Mouse (Mus musculus): ENCODE results near the gene Lrrc8c. TPM values are rescaled to one million over a fixed set of nuclear protein-coding genes. Genes with fewer than 3 reads are reported as not detected.

Lrrc8c gene
- polyA plus RNA-seq, 1 experiment from 2014 or later: 30.4 TPM

DNA sequence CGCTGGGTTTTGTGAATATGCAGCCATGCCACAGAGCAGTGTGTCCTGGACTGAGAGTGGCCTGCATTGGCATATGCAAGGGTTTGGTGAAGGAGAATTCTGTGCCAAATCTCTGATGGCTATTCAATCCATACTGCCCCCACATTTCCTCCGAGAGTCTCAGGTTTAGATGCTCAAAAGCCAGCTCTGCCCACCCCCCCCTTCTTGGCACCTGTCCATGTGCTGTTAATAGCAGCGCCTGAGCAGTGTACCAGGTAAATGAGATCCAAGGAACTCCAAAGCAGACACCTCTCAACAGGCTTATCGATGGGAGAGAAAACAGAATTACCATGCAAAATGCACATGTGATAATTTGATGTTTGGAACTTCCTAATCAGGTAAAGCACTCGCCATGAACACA lies 29.0 kb upstream of the Lrrc8c start:
- no peaks in the 10 kb centered on the region for H3K27me3 ChIP-seq (replicated peaks; ENCODE audit: control insufficient read depth, insufficient read depth, low read length)
- DNase-seq (ENCODE audit: low spot score): no peak
- WGBS: 91% methylated on average over 5 of the region's 5 CpGs
- no peak overlapping the region for H3K9ac ChIP-seq (ENCODE audit: low read depth, low read length)
- H3K4me1 ChIP-seq (replicated peaks; ENCODE audit: control insufficient read depth, insufficient read depth, low read length): no peaks in the 10 kb centered on the region
- H3K4me3 ChIP-seq (ENCODE audit: low read depth, low read length): no peak overlapping the region
- H3K36me3 ChIP-seq (ENCODE audit: control insufficient read depth, insufficient read depth, low read length): no peaks in the 10 kb centered on the region
- no peaks in the 10 kb centered on the region for H3K9me3 ChIP-seq (ENCODE audit: control insufficient read depth, low read length)
- H3K27ac ChIP-seq (ENCODE audit: low read depth, low read length): no peak overlapping the region
- H3K4me2 ChIP-seq: no peak overlapping the region
- no peak for ATAC-seq (replicated peaks; ENCODE audit: low FRiP score)

DNA sequence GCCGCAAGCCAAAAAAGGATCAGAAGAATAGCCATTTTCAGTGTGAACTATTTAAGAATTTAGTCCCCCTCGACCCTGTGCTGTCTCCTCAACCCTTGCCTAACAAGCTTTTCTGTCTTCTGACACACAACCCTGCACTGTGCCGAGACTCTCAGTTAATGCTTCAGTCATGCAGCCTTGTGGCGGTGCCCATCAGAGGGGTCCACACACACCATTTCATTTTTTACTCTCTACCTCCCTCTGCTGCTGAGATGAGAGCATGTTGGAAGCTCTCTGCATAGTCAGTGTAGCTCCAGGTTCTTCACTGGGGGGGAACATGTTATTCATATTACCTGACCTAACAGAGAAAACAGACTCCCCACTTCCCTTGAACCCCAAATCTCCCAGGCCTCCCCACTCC lies 27.8 kb upstream of the Lrrc8c start:
- Histone ChIP-seq H3K9ac (ENCODE audit: low read depth, low read length) (no peak overlapping the region), H3K27me3 (replicated peaks; ENCODE audit: control insufficient read depth, insufficient read depth, low read length) (no peaks in the 10 kb centered on the region), H3K9me3 (ENCODE audit: control insufficient read depth, low read length) (no peaks in the 10 kb centered on the region), H3K4me3 (ENCODE audit: low read depth, low read length) (no peak overlapping the region), H3K36me3 (ENCODE audit: control insufficient read depth, insufficient read depth, low read length) (no peaks in the 10 kb centered on the region), H3K27ac (ENCODE audit: low read depth, low read length) (no peak overlapping the region), H3K4me2 (no peak overlapping the region), H3K4me1 (replicated peaks; ENCODE audit: control insufficient read depth, insufficient read depth, low read length) (0 out of 2 replicates have a peak, but pooled peaks cover 4% of the 10 kb centered on the region)
- ATAC-seq (replicated peaks; ENCODE audit: low FRiP score) (no peak), DNase-seq (ENCODE audit: low spot score) (no peak)
- WGBS: 58% methylated on average over 4 of the region's 4 CpGs

GRCm38 (mm10) chr5:105492367-105493246 lies 26.6 kb upstream of the Lrrc8c start:
- Histone ChIP-seq H3K4me3 (ENCODE audit: low read depth, low read length) (no peak overlapping the region), H3K4me2 (no peak overlapping the region), H3K36me3 (ENCODE audit: control insufficient read depth, insufficient read depth, low read length) (no peaks in the 10 kb centered on the region), H3K27ac (ENCODE audit: low read depth, low read length) (no peak overlapping the region), H3K9me3 (ENCODE audit: control insufficient read depth, low read length) (no peaks in the 10 kb centered on the region), H3K4me1 (replicated peaks; ENCODE audit: control insufficient read depth, insufficient read depth, low read length) (0 out of 2 replicates have a peak, but pooled peaks cover 4% of the 10 kb centered on the region), H3K9ac (ENCODE audit: low read depth, low read length) (no peak overlapping the region), H3K27me3 (replicated peaks; ENCODE audit: control insufficient read depth, insufficient read depth, low read length) (no peaks in the 10 kb centered on the region)
- ATAC-seq (replicated peaks; ENCODE audit: low FRiP score) (no peak), DNase-seq (ENCODE audit: low spot score) (no peak)
- WGBS: 64% methylated on average over 10 of the region's 10 CpGs

- Histone ChIP-seq H3K27ac (ENCODE audit: low read depth, low read length) (no peak overlapping the region), H3K27me3 (replicated peaks; ENCODE audit: control insufficient read depth, insufficient read depth, low read length) (0 out of 2 replicates have a peak, but pooled peaks cover 2% of the 10 kb centered on the region), H3K4me3 (ENCODE audit: low read depth, low read length) (no peak overlapping the region), H3K36me3 (ENCODE audit: control insufficient read depth, insufficient read depth, low read length) (no peaks in the 10 kb centered on the region), H3K4me2 (no peak overlapping the region), H3K4me1 (replicated peaks; ENCODE audit: control insufficient read depth, insufficient read depth, low read length) (0 out of 2 replicates have a peak, but pooled peaks cover 4% of the 10 kb centered on the region), H3K9ac (ENCODE audit: low read depth, low read length) (no peak overlapping the region), H3K9me3 (ENCODE audit: control insufficient read depth, low read length) (no peaks in the 10 kb centered on the region)
- 89% methylated on average over 7 of the region's 7 CpGs for WGBS
- ATAC-seq (replicated peaks; ENCODE audit: low FRiP score) (no peak), DNase-seq (ENCODE audit: low spot score) (no peak)
Observed at GRCm38 (mm10) chr5:105493377-105493776, 25.8 kb upstream of the Lrrc8c start.

GRCm38 (mm10) chr5:105494246-105494917 lies 24.8 kb upstream of the Lrrc8c start:
- WGBS: 54% methylated on average over 10 of the region's 10 CpGs
- H3K4me2 ChIP-seq: peak overlapping the region; percentile 5; the same call in 1 of the 2 replicates
- no peak overlapping the region for H3K4me3 ChIP-seq (ENCODE audit: low read depth, low read length)

DNA sequence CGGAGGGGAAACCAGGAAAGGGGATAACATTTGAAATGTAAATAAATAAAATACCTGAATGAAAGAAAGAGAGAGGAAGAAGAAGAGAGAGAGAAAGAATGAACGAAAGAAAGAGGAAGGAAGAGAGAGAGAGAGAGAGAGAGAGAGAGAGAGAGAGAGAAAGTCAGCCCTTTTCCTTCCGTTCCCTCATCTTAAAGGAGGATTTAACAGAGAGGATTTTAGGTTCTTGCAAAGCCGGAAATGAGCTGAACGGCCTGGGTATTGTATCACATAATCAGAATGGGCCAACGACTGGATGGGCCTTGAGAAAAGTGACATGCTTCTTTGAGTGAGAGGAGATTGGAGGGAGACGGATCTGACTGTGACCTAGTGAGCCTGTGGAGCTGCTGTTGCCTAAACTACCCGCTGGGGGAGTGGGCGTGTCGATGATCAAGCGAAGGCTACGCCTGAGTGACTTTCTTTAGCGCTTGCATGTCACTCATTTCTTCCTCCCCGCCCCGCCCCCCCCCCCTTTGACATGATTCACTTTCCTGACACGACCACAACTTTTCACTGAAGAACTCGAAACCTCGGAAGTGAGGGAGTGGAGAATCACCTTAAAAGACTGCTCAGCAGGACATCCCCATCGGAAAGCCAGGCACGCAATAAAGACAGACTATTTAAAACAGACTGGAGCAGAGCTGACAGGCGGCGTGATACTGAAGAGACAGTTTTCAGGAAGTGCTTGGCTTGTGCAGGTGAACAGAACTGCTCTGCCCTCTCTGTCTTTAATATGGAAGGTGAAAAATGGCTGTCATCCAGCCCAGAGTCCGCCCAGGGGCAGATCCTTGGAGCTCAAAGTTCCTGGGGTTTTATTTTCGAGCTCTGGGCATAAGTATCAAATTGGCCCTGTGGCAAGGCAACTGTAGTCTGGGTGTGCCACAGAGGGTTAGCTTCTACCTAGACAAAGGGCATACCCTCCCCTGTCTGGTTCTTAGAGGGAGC lies 24.0 kb upstream of the Lrrc8c start:
- Histone ChIP-seq H3K27me3 (replicated peaks; ENCODE audit: control insufficient read depth, insufficient read depth, low read length) (0 out of 2 replicates have a peak, but pooled peaks cover 2% of the 10 kb centered on the region), H3K9me3 (ENCODE audit: control insufficient read depth, low read length) (no peaks in the 10 kb centered on the region), H3K36me3 (ENCODE audit: control insufficient read depth, insufficient read depth, low read length) (no peaks in the 10 kb centered on the region), H3K4me1 (replicated peaks; ENCODE audit: control insufficient read depth, insufficient read depth, low read length) (0 out of 2 replicates have a peak, but pooled peaks cover 4% of the 10 kb centered on the region), H3K27ac (ENCODE audit: low read depth, low read length) (no peak overlapping the region), H3K4me3 (ENCODE audit: low read depth, low read length) (peak overlapping the region; percentile 19), H3K4me2 (peak overlapping the region; percentile 54), H3K9ac (ENCODE audit: low read depth, low read length) (no peak overlapping the region)
- ATAC-seq (replicated peaks; ENCODE audit: low FRiP score) (peak; percentile 82), DNase-seq (ENCODE audit: low spot score) (peak; percentile 69)
- 13% methylated on average over 22 of the region's 24 CpGs for whole genome bisulfite sequencing

More at GRCm38 (mm10) chr5:105494246-105494917, 24.8 kb upstream of the Lrrc8c start:
- no peak for DNase-seq (ENCODE audit: low spot score)
- no peaks in the 10 kb centered on the region for H3K9me3 ChIP-seq (ENCODE audit: control insufficient read depth, low read length)
- no peak for ATAC-seq (replicated peaks; ENCODE audit: low FRiP score)
- H3K27ac ChIP-seq (ENCODE audit: low read depth, low read length): no peak overlapping the region
- H3K4me1 ChIP-seq (replicated peaks; ENCODE audit: control insufficient read depth, insufficient read depth, low read length): 0 out of 2 replicates have a peak, but pooled peaks cover 4% of the 10 kb centered on the region
- H3K9ac ChIP-seq (ENCODE audit: low read depth, low read length): no peak overlapping the region
- H3K27me3 ChIP-seq (replicated peaks; ENCODE audit: control insufficient read depth, insufficient read depth, low read length): 0 out of 2 replicates have a peak, but pooled peaks cover 2% of the 10 kb centered on the region
- H3K36me3 ChIP-seq (ENCODE audit: control insufficient read depth, insufficient read depth, low read length): no peaks in the 10 kb centered on the region

DNA sequence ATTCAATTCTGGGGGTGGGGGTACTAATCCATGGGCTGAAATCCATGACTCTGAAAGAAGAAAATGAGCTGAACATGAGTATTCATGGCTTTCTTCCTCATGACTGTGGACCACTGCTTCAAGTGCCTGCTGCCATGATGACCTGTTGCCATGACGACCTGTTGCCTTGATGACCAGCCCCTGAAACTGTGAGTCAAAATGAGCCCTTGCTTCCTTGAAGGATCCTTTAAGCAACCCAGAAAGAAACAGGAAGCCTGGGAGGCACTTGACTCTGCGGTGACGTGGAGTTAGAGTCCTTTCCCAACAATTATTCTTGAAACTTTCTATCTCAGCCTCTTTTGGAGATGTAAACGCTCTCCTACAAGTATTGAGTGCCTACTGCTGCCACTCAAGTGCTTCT lies 23.1 kb upstream of the Lrrc8c start:
- Histone ChIP-seq H3K36me3 (ENCODE audit: control insufficient read depth, insufficient read depth, low read length) (no peaks in the 10 kb centered on the region), H3K9me3 (ENCODE audit: control insufficient read depth, low read length) (no peaks in the 10 kb centered on the region), H3K4me1 (replicated peaks; ENCODE audit: control insufficient read depth, insufficient read depth, low read length) (0 out of 2 replicates have a peak, but pooled peaks cover 4% of the 10 kb centered on the region), H3K4me2 (no peak overlapping the region), H3K4me3 (ENCODE audit: low read depth, low read length) (no peak overlapping the region), H3K27me3 (replicated peaks; ENCODE audit: control insufficient read depth, insufficient read depth, low read length) (0 out of 2 replicates have a peak, but pooled peaks cover 2% of the 10 kb centered on the region), H3K9ac (ENCODE audit: low read depth, low read length) (no peak overlapping the region), H3K27ac (ENCODE audit: low read depth, low read length) (no peak overlapping the region)
- ATAC-seq (replicated peaks; ENCODE audit: low FRiP score): no peak
- WGBS: 74% methylated on average over 4 of the region's 4 CpGs
- DNase-seq (ENCODE audit: low spot score): no peak

DNA sequence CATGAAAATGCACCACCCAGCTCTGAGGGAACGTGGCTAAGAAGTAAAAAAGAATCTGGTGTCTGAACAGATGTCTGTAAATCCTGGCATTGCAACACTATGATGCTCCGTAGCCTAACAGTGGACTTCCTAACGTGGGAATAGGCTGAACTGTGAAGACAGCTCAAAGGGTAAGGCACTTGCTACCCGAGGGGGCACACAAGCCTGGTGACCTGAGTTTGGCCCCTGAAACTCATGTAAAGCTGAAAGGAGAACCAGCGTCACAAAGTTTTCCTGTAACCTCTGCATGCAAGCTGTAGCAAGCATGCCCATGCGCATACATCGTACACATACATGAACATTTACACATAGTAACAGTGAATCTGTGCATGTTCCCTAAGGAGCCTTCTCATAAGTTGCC lies 22.6 kb upstream of the Lrrc8c start:
- Histone ChIP-seq H3K36me3 (ENCODE audit: control insufficient read depth, insufficient read depth, low read length) (no peaks in the 10 kb centered on the region), H3K4me1 (replicated peaks; ENCODE audit: control insufficient read depth, insufficient read depth, low read length) (0 out of 2 replicates have a peak, but pooled peaks cover 4% of the 10 kb centered on the region), H3K4me2 (no peak overlapping the region), H3K27ac (ENCODE audit: low read depth, low read length) (no peak overlapping the region), H3K27me3 (replicated peaks; ENCODE audit: control insufficient read depth, insufficient read depth, low read length) (0 out of 2 replicates have a peak, but pooled peaks cover 2% of the 10 kb centered on the region), H3K4me3 (ENCODE audit: low read depth, low read length) (no peak overlapping the region), H3K9ac (ENCODE audit: low read depth, low read length) (no peak overlapping the region), H3K9me3 (ENCODE audit: control insufficient read depth, low read length) (no peaks in the 10 kb centered on the region)
- 80% methylated on average over 7 of the region's 7 CpGs for WGBS
- ATAC-seq (replicated peaks; ENCODE audit: low FRiP score) (no peak), DNase-seq (ENCODE audit: low spot score) (no peak)
